Mouse (Mus musculus) erythroid progenitor cell, adult 5-6 weeks (primary cell): ENCODE measurements around the gene Fads3. TPM values are rescaled to one million over a fixed set of nuclear protein-coding genes. Genes with fewer than 3 reads are reported as not detected.

Source experiments
- ATAC-seq: replicated peaks from 2 replicates; pipeline ENCODE4 v1.8.0; 2016; ENCODE audit warnings: moderate number of reproducible peaks, mild to moderate bottlenecking, moderate TSS enrichment, inconsistent platforms; ENCODE audit not compliant: poor library complexity, low FRiP score, severe bottlenecking
- total RNA-seq, 2 experiments: library from RNA; stranded (forward) in 1 of 2; stranded (reverse) in 1 of 2; fragments of 150-400 nt in 1 of 2; fragments of 186-747, 209-891 nt in 1 of 2; gene quantifications; 2 replicates each; pipeline versions ENCODE4 v1.2.3 to v1.2.4; 2015 to 2017; ENCODE audit warnings: low replicate concordance in 2 of 2

Gene Fads3
- total RNA-seq, 2 experiments from 2014 or later = 9.4 to 16.3 TPM

- ATAC-seq = no peak
Measured at GRCm38 (mm10) chr19:10018527-10018818, 22.9 kb upstream of the Fads3 start.

GRCm38 (mm10) chr19:10019214-10019760 is 22.1 kb upstream of the Fads3 start:
- no peak for ATAC-seq

- ATAC-seq = no peak
Measured at GRCm38 (mm10) chr19:10021981-10022380, 19.4 kb upstream of the Fads3 start.

GRCm38 (mm10) chr19:10022414-10023303 is 18.7 kb upstream of the Fads3 start:
- no peak for ATAC-seq

- ATAC-seq = no peak
Measured at GRCm38 (mm10) chr19:10023304-10023758, 18.0 kb upstream of the Fads3 start.

- ATAC-seq = no peak
Measured at GRCm38 (mm10) chr19:10025169-10025875, 16.0 kb upstream of the Fads3 start.

GRCm38 (mm10) chr19:10029746-10030145 is 11.6 kb upstream of the Fads3 start:
- ATAC-seq = no peak

- ATAC-seq = peak; percentile 62
Measured at GRCm38 (mm10) chr19:10033211-10033973, 8.0 kb upstream of the Fads3 start.

- no peak for ATAC-seq
Measured at GRCm38 (mm10) chr19:10034356-10034755, 7.0 kb upstream of the Fads3 start.

GRCm38 (mm10) chr19:10034785-10035447 is 6.5 kb upstream of the Fads3 start:
- peak; percentile 40; the same call in 1 of the 2 replicates for ATAC-seq

- ATAC-seq = no peak
Measured at GRCm38 (mm10) chr19:10037534-10037933, 3.8 kb upstream of the Fads3 start.

GRCm38 (mm10) chr19:10038364-10038763 is 3.0 kb upstream of the Fads3 start:
- no peak for ATAC-seq

GRCm38 (mm10) chr19:10038910-10039309 is 2.5 kb upstream of the Fads3 start:
- no peak for ATAC-seq

GRCm38 (mm10) chr19:10039615-10040014 is 1.8 kb upstream of the Fads3 start:
- ATAC-seq = no peak

- 0 out of 2 replicates have a peak, but pooled peaks have one; percentile 4 for ATAC-seq
Measured at GRCm38 (mm10) chr19:10040866-10041387, 442 bp upstream of the Fads3 start.

- peak; percentile 25; the same call in 1 of the 2 replicates for ATAC-seq
Measured at GRCm38 (mm10) chr19:10042232-10042631, 863 bp downstream of the Fads3 start.

- no peak for ATAC-seq
Measured at GRCm38 (mm10) chr19:10042816-10043215, 1.4 kb downstream of the Fads3 start.

- no peak for ATAC-seq
Measured at GRCm38 (mm10) chr19:10043643-10044042, 2.3 kb downstream of the Fads3 start.

- peak; percentile 41; the same call in 1 of the 2 replicates for ATAC-seq
Measured at GRCm38 (mm10) chr19:10045707-10046106, 4.3 kb downstream of the Fads3 start.
